Mouse (Mus musculus) embryonic facial prominence, embryonic 11.5 days (tissue): ENCODE data around the gene Fosl2. TPM values are rescaled to one million over a fixed set of nuclear protein-coding genes. Genes with fewer than 3 reads are reported as not detected.

Experiments
- ATAC-seq: fragments of 200-750 bp; cut with Nextera tagmentation; replicated peaks from 2 replicates; pipeline ENCODE4 v1.8.0; 2017; ENCODE audit warnings: low read depth; ENCODE audit not compliant: insufficient number of reproducible peaks, low FRiP score, low TSS enrichment
- DNase-seq: peaks from one replicate; pipeline ENCODE4 v3.0.0-alpha.2; 2015; ENCODE audit warnings: low spot score
- H3K27ac ChIP-seq: fragments of 300-500 bp; sonication (generic); replicated peaks from 2 replicates; pipeline ENCODE4 v1.5.1; 2014; ENCODE audit warnings: mild to moderate bottlenecking, low read depth, low read length, control low read depth
- H3K27me3 ChIP-seq: fragments of 300-500 bp; sonication (generic); 2 replicates; pipeline ENCODE4 v1.6.1; 2014; ENCODE audit warnings: mild to moderate bottlenecking, low read length, moderate library complexity, mixed read lengths; ENCODE audit not compliant: control insufficient read depth, insufficient read depth
- H3K36me3 ChIP-seq: fragments of 300-500 bp; sonication (generic); replicated peaks from 2 replicates; pipeline ENCODE4 v1.6.1; 2014; ENCODE audit warnings: low read depth, mild to moderate bottlenecking, low read length, moderate library complexity, mixed read lengths; ENCODE audit not compliant: control insufficient read depth, insufficient read depth
- H3K4me1 ChIP-seq: fragments of 300-500 bp; sonication (generic); 2 replicates; pipeline ENCODE4 v1.6.1; 2014; ENCODE audit warnings: low read length, mixed read lengths; ENCODE audit not compliant: control insufficient read depth, insufficient read depth
- H3K4me2 ChIP-seq: fragments of 300-500 bp; sonication (generic); 2 replicates; pipeline ENCODE4 v1.6.1; 2014; ENCODE audit warnings: low read depth, mild to moderate bottlenecking, control low read depth, low read length, moderate library complexity
- H3K4me3 ChIP-seq: fragments of 300-500 bp; sonication (generic); 2 replicates; pipeline ENCODE4 v1.5.1; 2014; ENCODE audit warnings: low read depth, low read length, control low read depth
- H3K9ac ChIP-seq: fragments of 300-500 bp; sonication (generic); replicated peaks from 2 replicates; pipeline ENCODE4 v1.6.1; 2014; ENCODE audit warnings: mild to moderate bottlenecking, control low read depth, low read length
- H3K9me3 ChIP-seq: fragments of 300-500 bp; sonication (generic); replicated peaks from 2 replicates; pipeline ENCODE4 v1.6.1; 2016; ENCODE audit warnings: mild to moderate bottlenecking, low read length, inconsistent platforms, mixed read lengths; ENCODE audit not compliant: control insufficient read depth
- WGBS: fragments of 180-500 bp; shearing (Covaris S2); extraction: QIAGEN DNeasy Blood & Tissue Kit; methylation state at CpG from one replicate; pipeline ENCODE4 v1.1.7; 2014; 5-methylcytosine and 5-hydroxymethylcytosine counted together
- polyA plus RNA-seq: library from polyadenylated mRNA; unstranded; fragments of >200 nt; fragmentation: Nextera tagmentation; extraction: Ambion mirVana; gene quantifications from 2 replicates; pipeline ENCODE4 v1.2.1, GENCODE M21; 2014

The Fosl2 gene
- polyA plus RNA-seq, 1 experiment from 2014 or later, result 1.1 TPM

GRCm38 (mm10) chr5:32192016-32192845 lies 56.6 kb downstream of the Fosl2 start:
- H3K27ac ChIP-seq, result no peak overlapping the region
- no peak overlapping the region for H3K4me3 ChIP-seq
- no peak for ATAC-seq
- H3K9ac ChIP-seq, result no peak overlapping the region
- no peak for DNase-seq
- H3K4me1 ChIP-seq, result no peaks in the 10 kb centered on the region
- no peaks in the 10 kb centered on the region for H3K27me3 ChIP-seq
- WGBS, result 88% methylated on average over 16 of the region's 16 CpGs
- H3K36me3 ChIP-seq, result no peaks in the 10 kb centered on the region
- no peak overlapping the region for H3K4me2 ChIP-seq
- no peaks in the 10 kb centered on the region for H3K9me3 ChIP-seq

- 68% methylated on average over 4 of the region's 4 CpGs for WGBS
- no peaks in the 10 kb centered on the region for H3K27me3 ChIP-seq
- ATAC-seq (no peak), DNase-seq (no peak)
- H3K4me2 ChIP-seq, result no peak overlapping the region
- H3K36me3 ChIP-seq, result no peaks in the 10 kb centered on the region
- no peaks in the 10 kb centered on the region for H3K4me1 ChIP-seq
- H3K9ac ChIP-seq, result no peak overlapping the region
- H3K4me3 ChIP-seq, result no peak overlapping the region
- H3K9me3 ChIP-seq, result no peaks in the 10 kb centered on the region
- H3K27ac ChIP-seq, result no peak overlapping the region
Measured at GRCm38 (mm10) chr5:32194236-32194635, 58.6 kb downstream of the Fosl2 start.

GRCm38 (mm10) chr5:32195857-32196609 lies 60.4 kb downstream of the Fosl2 start:
- Histone ChIP-seq H3K4me1 (no peaks in the 10 kb centered on the region), H3K9me3 (no peaks in the 10 kb centered on the region), H3K4me2 (no peak overlapping the region), H3K27ac (no peak overlapping the region), H3K9ac (no peak overlapping the region), H3K36me3 (no peaks in the 10 kb centered on the region), H3K27me3 (no peaks in the 10 kb centered on the region), H3K4me3 (no peak overlapping the region)
- no peak for DNase-seq
- WGBS, result 64% methylated on average over 12 of the region's 12 CpGs
- no peak for ATAC-seq

- WGBS, result 14% methylated on average over 4 of the region's 4 CpGs
- Histone ChIP-seq H3K4me2 (no peak overlapping the region), H3K27me3 (no peaks in the 10 kb centered on the region), H3K9me3 (no peaks in the 10 kb centered on the region), H3K36me3 (no peaks in the 10 kb centered on the region), H3K4me3 (no peak overlapping the region), H3K27ac (no peak overlapping the region), H3K4me1 (no peaks in the 10 kb centered on the region), H3K9ac (no peak overlapping the region)
- peak; percentile 91 for DNase-seq
- ATAC-seq, result peak; percentile 62; the same call in 1 of the 2 replicates
Measured at GRCm38 (mm10) chr5:32197698-32198097, 62.1 kb downstream of the Fosl2 start.

GRCm38 (mm10) chr5:32199136-32199535 lies 63.5 kb downstream of the Fosl2 start:
- H3K27ac ChIP-seq, result no peak overlapping the region
- WGBS, result 80% methylated on average over 3 of the region's 3 CpGs
- H3K9me3 ChIP-seq, result no peaks in the 10 kb centered on the region
- no peaks in the 10 kb centered on the region for H3K36me3 ChIP-seq
- no peak for ATAC-seq
- no peak overlapping the region for H3K9ac ChIP-seq
- DNase-seq, result no peak
- H3K4me2 ChIP-seq, result no peak overlapping the region
- no peak overlapping the region for H3K4me3 ChIP-seq
- H3K27me3 ChIP-seq, result no peaks in the 10 kb centered on the region
- H3K4me1 ChIP-seq, result no peaks in the 10 kb centered on the region

GRCm38 (mm10) chr5:32199594-32199993 lies 64.0 kb downstream of the Fosl2 start:
- H3K4me3 ChIP-seq, result no peak overlapping the region
- ATAC-seq (no peak), DNase-seq (no peak)
- H3K4me2 ChIP-seq, result no peak overlapping the region
- H3K9ac ChIP-seq, result no peak overlapping the region
- 95% methylated on average over 3 of the region's 3 CpGs for WGBS
- H3K36me3 ChIP-seq, result no peaks in the 10 kb centered on the region
- H3K27ac ChIP-seq, result no peak overlapping the region
- H3K9me3 ChIP-seq, result no peaks in the 10 kb centered on the region
- no peaks in the 10 kb centered on the region for H3K27me3 ChIP-seq
- H3K4me1 ChIP-seq, result no peaks in the 10 kb centered on the region

- 81% methylated on average over 4 of the region's 4 CpGs for WGBS
- peak; percentile 37 for DNase-seq
- no peaks in the 10 kb centered on the region for H3K9me3 ChIP-seq
- H3K4me3 ChIP-seq, result no peak overlapping the region
- H3K27me3 ChIP-seq, result no peaks in the 10 kb centered on the region
- H3K36me3 ChIP-seq, result no peaks in the 10 kb centered on the region
- H3K4me1 ChIP-seq, result no peaks in the 10 kb centered on the region
- no peak overlapping the region for H3K27ac ChIP-seq
- H3K4me2 ChIP-seq, result no peak overlapping the region
- H3K9ac ChIP-seq, result no peak overlapping the region
- no peak for ATAC-seq
Measured at GRCm38 (mm10) chr5:32204653-32205052, 69.1 kb downstream of the Fosl2 start.

- H3K4me3 ChIP-seq, result no peak overlapping the region
- 74% methylated on average over 2 of the region's 2 CpGs for WGBS
- H3K27me3 ChIP-seq, result no peaks in the 10 kb centered on the region
- no peak overlapping the region for H3K27ac ChIP-seq
- ATAC-seq (no peak), DNase-seq (no peak)
- no peaks in the 10 kb centered on the region for H3K4me1 ChIP-seq
- no peaks in the 10 kb centered on the region for H3K36me3 ChIP-seq
- H3K9me3 ChIP-seq, result no peaks in the 10 kb centered on the region
- no peak overlapping the region for H3K9ac ChIP-seq
- no peak overlapping the region for H3K4me2 ChIP-seq
Measured at GRCm38 (mm10) chr5:32206726-32207125, 71.1 kb downstream of the Fosl2 start.
